Mouse (Mus musculus): ENCODE data around the gene Klkb1. TPM values are rescaled to one million over a fixed set of nuclear protein-coding genes. Genes with fewer than 3 reads are reported as not detected.

The Klkb1 gene
- polyA plus RNA-seq, 1 experiment from 2014 or later = not detected

DNA sequence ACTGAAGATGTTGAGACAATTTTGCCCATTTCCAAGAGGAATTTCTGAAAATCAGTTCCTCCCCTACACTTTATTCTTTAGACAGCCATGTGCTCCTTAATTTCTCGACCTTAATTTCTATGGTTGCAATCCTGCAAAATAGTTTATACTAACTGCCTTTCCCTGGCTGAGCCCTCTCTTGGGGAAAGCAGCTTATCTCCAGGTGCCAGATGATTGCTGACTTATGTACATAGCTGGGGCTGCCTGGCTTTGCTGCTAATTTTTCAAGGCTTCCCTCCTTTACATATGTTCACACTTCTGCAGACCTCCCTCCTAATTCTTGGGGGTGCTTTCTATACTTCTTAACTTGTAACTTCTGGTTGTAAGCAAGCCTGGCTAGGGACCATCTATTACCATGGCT, 26.3 kb upstream of the Klkb1 start:
- H3K4me1 ChIP-seq (replicated peaks) = no peaks in the 10 kb centered on the region
- no peak overlapping the region for H3K27ac ChIP-seq
- H3K9ac ChIP-seq (replicated peaks) = no peak overlapping the region
- no peaks in the 10 kb centered on the region for H3K27me3 ChIP-seq
- 84% methylated on average over 1 of the region's 1 CpGs for WGBS
- H3K9me3 ChIP-seq = no peaks in the 10 kb centered on the region
- H3K36me3 ChIP-seq = no peaks in the 10 kb centered on the region
- H3K4me2 ChIP-seq = no peak overlapping the region
- ATAC-seq (ENCODE audit: insufficient number of reproducible peaks, insufficient read depth, low FRiP score, low TSS enrichment, low read depth) = no peak
- no peak overlapping the region for H3K4me3 ChIP-seq (replicated peaks)

DNA sequence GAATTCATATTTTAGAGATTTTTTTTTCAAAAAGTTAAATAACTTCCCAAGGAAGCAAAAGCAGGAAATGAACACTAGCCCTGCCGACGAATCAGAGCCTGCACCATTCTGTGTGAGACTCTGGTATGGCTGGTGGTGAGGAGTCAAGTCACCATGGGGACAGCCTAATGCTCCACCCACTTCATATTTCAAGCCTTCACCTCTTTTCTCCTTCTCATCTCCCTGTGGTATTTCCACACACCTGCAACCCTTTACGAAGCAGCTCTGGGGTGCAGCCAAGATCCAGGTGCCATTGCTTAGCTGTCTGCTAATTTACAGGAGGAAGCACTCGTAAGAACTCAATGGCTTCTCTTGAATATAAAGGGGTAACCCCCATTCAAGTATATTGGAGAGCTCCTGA, 16.3 kb upstream of the Klkb1 start:
- no peak for ATAC-seq (ENCODE audit: insufficient number of reproducible peaks, insufficient read depth, low FRiP score, low TSS enrichment, low read depth)
- 77% methylated on average over 4 of the region's 4 CpGs for WGBS
- no peaks in the 10 kb centered on the region for H3K4me1 ChIP-seq (replicated peaks)

DNA sequence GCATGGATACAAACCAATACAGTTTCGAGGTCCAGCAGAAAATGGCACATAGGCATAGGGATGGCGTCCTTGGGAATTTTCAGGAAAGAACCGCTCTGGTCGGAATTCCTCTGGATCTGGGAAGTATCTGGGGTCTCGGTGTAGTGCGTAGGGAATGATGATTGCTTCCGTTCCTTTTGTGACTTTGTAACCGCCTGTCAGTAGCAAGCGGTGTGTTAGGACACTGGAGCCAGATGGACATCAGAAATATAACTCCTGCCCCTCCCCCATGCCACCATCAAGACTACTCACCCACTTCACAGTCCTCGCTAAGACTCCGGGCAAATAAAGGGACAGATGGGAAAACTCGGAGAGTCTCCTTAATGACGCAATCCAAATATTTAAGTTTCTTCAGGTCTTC, 13.7 kb upstream of the Klkb1 start, which contains the start of gene Gm45753:
Gene Gm45753 (minus strand): TSS at position 101 of the 400 bp plus-strand sequence.
- Histone ChIP-seq H3K36me3 (no peaks in the 10 kb centered on the region), H3K27me3 (no peaks in the 10 kb centered on the region), H3K9me3 (no peaks in the 10 kb centered on the region), H3K27ac (no peak within 1 kb of the TSS), H3K4me3 (replicated peaks) (no peak within 1 kb of the TSS), H3K4me1 (replicated peaks) (no peaks in the 10 kb centered on the region), H3K9ac (replicated peaks) (no peak within 1 kb of the TSS), H3K4me2 (no peak within 1 kb of the TSS)
- ATAC-seq (ENCODE audit: insufficient number of reproducible peaks, insufficient read depth, low FRiP score, low TSS enrichment, low read depth) = no peak
- WGBS = 90% methylated on average over 13 of the region's 13 CpGs

More for the DNA sequence above, 16.3 kb upstream of the Klkb1 start:
- Histone ChIP-seq H3K27ac (no peak overlapping the region), H3K4me3 (replicated peaks) (no peak overlapping the region), H3K9ac (replicated peaks) (no peak overlapping the region), H3K9me3 (no peaks in the 10 kb centered on the region), H3K27me3 (no peaks in the 10 kb centered on the region), H3K36me3 (no peaks in the 10 kb centered on the region), H3K4me2 (no peak overlapping the region)

DNA sequence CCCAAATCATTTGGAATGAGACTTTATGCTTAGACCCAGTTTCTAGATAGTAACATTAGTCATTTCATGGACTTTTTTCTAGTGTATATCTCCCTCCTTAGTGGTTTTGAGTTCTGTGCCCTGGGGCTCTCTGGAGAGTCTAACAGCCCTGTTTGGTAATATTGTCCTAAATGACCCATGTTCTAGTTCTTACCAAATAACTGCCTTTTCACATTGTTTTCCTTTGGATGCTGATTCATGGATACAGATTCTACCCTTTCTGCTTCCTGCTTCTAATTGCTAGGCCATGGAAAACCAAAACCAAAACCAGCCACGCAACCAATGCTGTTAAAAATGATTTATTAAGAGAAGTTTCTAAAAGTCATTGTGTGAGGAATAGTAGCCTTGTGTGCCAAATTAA, 10.8 kb upstream of the Klkb1 start:
- H3K4me1 ChIP-seq (replicated peaks) = 0 out of 2 replicates have a peak, but pooled peaks cover 6% of the 10 kb centered on the region
- no peak overlapping the region for H3K4me3 ChIP-seq (replicated peaks)
- no peak overlapping the region for H3K27ac ChIP-seq
- no peak overlapping the region for H3K9ac ChIP-seq (replicated peaks)
- H3K27me3 ChIP-seq = no peaks in the 10 kb centered on the region
- no peaks in the 10 kb centered on the region for H3K9me3 ChIP-seq
- no peaks in the 10 kb centered on the region for H3K36me3 ChIP-seq
- no peak overlapping the region for H3K4me2 ChIP-seq
- no peak for ATAC-seq (ENCODE audit: insufficient number of reproducible peaks, insufficient read depth, low FRiP score, low TSS enrichment, low read depth)
- 57% methylated on average over 1 of the region's 1 CpGs for WGBS

DNA sequence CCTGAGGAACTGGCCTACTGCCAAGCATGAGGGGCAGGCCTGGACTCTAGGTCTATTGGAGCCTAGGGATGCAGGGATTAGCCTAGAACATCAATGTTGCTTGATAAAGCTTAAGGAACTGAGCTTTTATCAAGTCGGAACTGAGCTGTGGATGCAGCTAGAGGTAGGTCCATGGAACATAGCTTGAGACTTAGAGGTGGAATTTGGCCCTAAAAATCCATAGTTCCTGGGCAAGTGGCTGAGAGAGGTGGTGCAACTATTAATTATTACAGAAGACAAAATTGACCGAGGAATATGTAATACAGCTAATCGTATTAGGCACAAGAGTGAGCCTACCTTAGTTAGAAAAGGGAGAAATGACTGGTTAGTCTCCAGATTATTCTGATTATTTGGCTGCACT, 9.7 kb upstream of the Klkb1 start:
- ATAC-seq (ENCODE audit: insufficient number of reproducible peaks, insufficient read depth, low FRiP score, low TSS enrichment, low read depth) = no peak
- Histone ChIP-seq H3K4me1 (replicated peaks) (0 out of 2 replicates have a peak, but pooled peaks cover 6% of the 10 kb centered on the region), H3K4me3 (replicated peaks) (no peak overlapping the region), H3K9ac (replicated peaks) (no peak overlapping the region), H3K36me3 (no peaks in the 10 kb centered on the region), H3K27ac (no peak overlapping the region), H3K4me2 (no peak overlapping the region), H3K27me3 (no peaks in the 10 kb centered on the region), H3K9me3 (no peaks in the 10 kb centered on the region)
- WGBS = 91% methylated on average over 3 of the region's 3 CpGs

DNA sequence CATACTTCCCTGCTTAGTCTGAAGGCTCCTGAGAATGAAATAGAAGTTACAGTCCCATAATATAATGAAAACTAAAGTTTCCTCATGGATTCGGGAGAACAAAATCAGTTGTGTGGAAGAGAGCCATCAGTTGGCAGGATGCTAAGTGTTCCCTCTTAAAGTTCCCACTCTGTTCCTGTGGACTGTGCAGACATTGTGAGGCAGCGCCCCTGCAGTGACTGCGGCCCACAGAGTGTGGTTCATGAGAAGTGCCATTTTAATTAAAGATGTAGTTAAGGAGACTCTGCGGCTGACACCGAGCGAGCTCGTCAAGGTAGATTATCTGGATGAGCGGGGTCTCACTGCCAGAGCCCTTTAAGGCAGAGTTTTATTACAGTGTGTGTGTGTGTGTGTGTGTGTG, 7.7 kb upstream of the Klkb1 start:
- H3K4me1 ChIP-seq (replicated peaks) = 0 out of 2 replicates have a peak, but pooled peaks cover 6% of the 10 kb centered on the region
- no peaks in the 10 kb centered on the region for H3K27me3 ChIP-seq
- H3K9me3 ChIP-seq = no peaks in the 10 kb centered on the region
- H3K36me3 ChIP-seq = no peaks in the 10 kb centered on the region
- 38% methylated on average over 8 of the region's 8 CpGs for WGBS
- no peak overlapping the region for H3K27ac ChIP-seq
- ATAC-seq (ENCODE audit: insufficient number of reproducible peaks, insufficient read depth, low FRiP score, low TSS enrichment, low read depth) = peak; percentile 26; the same call in 1 of the 2 replicates
- no peak overlapping the region for H3K9ac ChIP-seq (replicated peaks)
- no peak overlapping the region for H3K4me3 ChIP-seq (replicated peaks)
- no peak overlapping the region for H3K4me2 ChIP-seq

DNA sequence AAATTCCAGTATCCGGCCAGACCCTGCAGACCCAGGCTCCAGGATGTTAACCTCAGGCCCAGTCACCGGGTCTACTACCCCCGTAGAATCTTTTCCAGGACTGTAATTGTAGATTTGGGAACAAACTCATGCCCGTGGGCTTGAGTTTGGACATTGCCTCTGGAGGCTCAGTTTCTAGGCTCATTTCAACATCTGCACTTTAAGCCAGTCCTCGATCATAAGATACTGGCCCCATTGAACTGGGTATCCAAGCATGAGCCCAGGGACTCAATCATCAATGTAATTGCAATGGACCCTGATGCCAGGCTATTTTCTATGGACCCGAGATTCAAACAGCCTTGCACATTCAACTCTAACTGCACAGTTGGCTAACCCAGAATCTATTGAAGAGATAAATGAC, 617 bp upstream of the Klkb1 start:
- WGBS = 92% methylated on average over 6 of the region's 6 CpGs
- Histone ChIP-seq H3K4me1 (replicated peaks) (no peaks in the 10 kb centered on the region), H3K27ac (no peak overlapping the region), H3K36me3 (no peaks in the 10 kb centered on the region), H3K9ac (replicated peaks) (no peak overlapping the region), H3K27me3 (no peaks in the 10 kb centered on the region), H3K9me3 (no peaks in the 10 kb centered on the region), H3K4me3 (replicated peaks) (no peak overlapping the region), H3K4me2 (no peak overlapping the region)
- no peak for ATAC-seq (ENCODE audit: insufficient number of reproducible peaks, insufficient read depth, low FRiP score, low TSS enrichment, low read depth)

DNA sequence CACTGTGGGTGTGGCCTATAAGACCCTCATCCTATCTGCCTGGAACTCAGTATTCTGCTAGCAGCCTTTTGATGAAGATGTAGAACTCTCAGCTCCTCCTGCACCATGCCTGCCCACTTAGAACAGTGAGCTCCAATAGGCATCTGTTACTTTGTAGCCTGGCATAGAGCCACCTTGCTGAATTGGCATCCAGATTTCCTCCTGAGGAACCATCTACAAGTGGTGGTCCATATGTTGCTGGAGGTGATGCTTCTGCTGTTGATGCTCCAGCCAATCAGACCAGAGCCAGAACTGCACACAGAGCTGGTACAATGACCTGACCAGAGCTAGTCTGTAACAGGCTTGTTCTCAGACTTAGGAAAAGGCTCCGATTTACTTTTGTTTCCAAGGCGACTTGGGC, 2.9 kb downstream of the Klkb1 start:
- no peak overlapping the region for H3K27ac ChIP-seq
- H3K4me1 ChIP-seq (replicated peaks) = no peaks in the 10 kb centered on the region
- 90% methylated on average over 2 of the region's 2 CpGs for WGBS
- no peak for ATAC-seq (ENCODE audit: insufficient number of reproducible peaks, insufficient read depth, low FRiP score, low TSS enrichment, low read depth)
- no peaks in the 10 kb centered on the region for H3K36me3 ChIP-seq
- H3K9me3 ChIP-seq = no peaks in the 10 kb centered on the region
- H3K4me3 ChIP-seq (replicated peaks) = no peak overlapping the region
- H3K27me3 ChIP-seq = no peaks in the 10 kb centered on the region
- no peak overlapping the region for H3K4me2 ChIP-seq
- no peak overlapping the region for H3K9ac ChIP-seq (replicated peaks)

DNA sequence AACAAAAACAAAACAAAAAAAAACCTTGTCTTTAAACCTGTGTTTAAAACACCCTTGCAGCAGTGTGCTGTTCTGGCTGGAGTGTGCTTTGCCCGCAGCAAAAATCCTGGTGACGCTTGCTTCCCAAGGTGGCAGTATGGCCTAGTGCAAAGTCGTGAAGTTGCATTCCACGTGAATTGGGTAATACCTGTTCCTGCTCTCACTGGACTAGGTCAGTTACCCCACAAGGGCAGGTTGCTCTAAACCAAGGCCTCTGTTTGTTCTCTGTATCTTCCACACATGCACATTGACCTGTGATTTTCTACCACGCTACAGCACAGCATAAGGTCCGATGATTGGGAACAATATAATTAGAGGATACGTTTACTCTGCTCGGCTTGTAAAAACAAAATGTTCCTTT, 13.0 kb downstream of the Klkb1 start:
- ATAC-seq (ENCODE audit: insufficient number of reproducible peaks, insufficient read depth, low FRiP score, low TSS enrichment, low read depth) = no peak
- Histone ChIP-seq H3K36me3 (no peaks in the 10 kb centered on the region), H3K27ac (no peak overlapping the region), H3K9ac (replicated peaks) (no peak overlapping the region), H3K4me1 (replicated peaks) (peaks cover 7% of the 10 kb centered on the region; the same call in 1 of the 2 replicates), H3K4me2 (no peak overlapping the region), H3K4me3 (replicated peaks) (no peak overlapping the region), H3K9me3 (no peaks in the 10 kb centered on the region), H3K27me3 (no peaks in the 10 kb centered on the region)
- WGBS = 73% methylated on average over 8 of the region's 8 CpGs

DNA sequence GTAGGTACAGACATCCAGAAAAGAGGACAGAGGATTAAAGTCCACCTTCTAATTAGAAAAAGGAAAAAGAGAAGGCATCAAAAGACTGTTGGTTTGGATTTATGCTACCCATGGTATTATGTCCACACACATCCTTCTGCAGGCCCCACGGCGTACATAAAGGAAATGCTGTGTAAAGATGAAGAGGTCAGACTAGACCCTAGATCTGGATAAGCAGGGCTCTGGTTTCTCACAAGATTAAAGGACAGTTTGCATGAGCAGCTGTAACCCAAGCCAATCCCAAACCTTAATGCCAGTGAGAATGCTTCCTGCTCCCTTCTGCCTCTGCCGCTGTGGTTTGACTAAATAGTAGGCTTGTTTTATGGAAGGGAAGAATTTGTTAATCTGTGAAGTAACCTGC, 17.2 kb downstream of the Klkb1 start:
- no peaks in the 10 kb centered on the region for H3K27me3 ChIP-seq
- H3K36me3 ChIP-seq = no peaks in the 10 kb centered on the region
- no peak for ATAC-seq (ENCODE audit: insufficient number of reproducible peaks, insufficient read depth, low FRiP score, low TSS enrichment, low read depth)
- no peak overlapping the region for H3K27ac ChIP-seq
- 54% methylated on average over 3 of the region's 3 CpGs for WGBS
- H3K9ac ChIP-seq (replicated peaks) = no peak overlapping the region
- H3K4me1 ChIP-seq (replicated peaks) = peaks cover 7% of the 10 kb centered on the region; the same call in 1 of the 2 replicates
- H3K4me2 ChIP-seq = no peak overlapping the region
- no peaks in the 10 kb centered on the region for H3K9me3 ChIP-seq
- no peak overlapping the region for H3K4me3 ChIP-seq (replicated peaks)

DNA sequence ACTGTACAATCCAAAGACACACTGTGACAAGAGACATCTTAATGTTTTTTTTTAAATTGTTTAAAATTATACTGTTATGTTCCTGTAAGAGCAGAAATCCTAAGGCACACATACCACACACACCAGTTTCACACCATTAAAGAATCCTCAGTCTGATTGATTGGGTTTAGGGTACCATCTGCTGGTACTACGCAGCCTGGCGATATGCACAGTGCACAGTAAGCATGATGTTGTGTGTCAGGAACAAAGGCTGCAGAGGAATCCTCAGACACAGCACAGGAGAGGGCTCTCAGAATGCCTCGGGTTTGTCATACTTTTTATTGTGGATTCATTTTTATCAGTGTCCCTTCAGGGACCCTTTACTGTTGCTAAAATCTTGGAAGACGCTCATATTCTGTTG, 20.3 kb downstream of the Klkb1 start:
- Histone ChIP-seq H3K9ac (replicated peaks) (no peak overlapping the region), H3K4me2 (no peak overlapping the region), H3K9me3 (no peaks in the 10 kb centered on the region), H3K4me3 (replicated peaks) (no peak overlapping the region), H3K36me3 (no peaks in the 10 kb centered on the region), H3K4me1 (replicated peaks) (peaks cover 7% of the 10 kb centered on the region; the same call in 1 of the 2 replicates), H3K27ac (no peak overlapping the region), H3K27me3 (no peaks in the 10 kb centered on the region)
- whole genome bisulfite sequencing = 90% methylated on average over 4 of the region's 4 CpGs
- no peak for ATAC-seq (ENCODE audit: insufficient number of reproducible peaks, insufficient read depth, low FRiP score, low TSS enrichment, low read depth)

DNA sequence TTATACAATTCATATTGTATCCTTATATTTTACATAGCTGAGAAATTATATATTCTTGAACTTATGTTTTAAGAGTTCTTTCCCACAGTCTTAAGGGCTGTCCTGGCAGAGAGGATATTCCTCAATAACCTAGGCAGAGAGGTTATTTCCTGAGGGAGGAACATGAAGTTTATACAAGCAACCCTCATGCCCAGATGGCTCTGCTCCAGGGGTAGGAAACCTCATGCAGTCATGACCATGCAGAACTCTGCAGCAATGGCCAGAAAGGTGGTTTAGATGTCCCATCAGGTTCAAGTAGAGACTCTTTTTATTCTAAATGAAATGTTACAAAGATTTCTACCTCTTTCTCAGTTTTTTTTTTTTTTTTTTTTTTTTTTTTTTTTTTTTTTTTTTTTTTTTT, 25.6 kb downstream of the Klkb1 start:
- ATAC-seq (ENCODE audit: insufficient number of reproducible peaks, insufficient read depth, low FRiP score, low TSS enrichment, low read depth) = no peak
- Histone ChIP-seq H3K9ac (replicated peaks) (no peak overlapping the region), H3K27me3 (no peaks in the 10 kb centered on the region), H3K9me3 (peaks cover 10% of the 10 kb centered on the region; the same call in 1 of the 2 replicates), H3K36me3 (no peaks in the 10 kb centered on the region), H3K4me1 (replicated peaks) (no peaks in the 10 kb centered on the region), H3K27ac (no peak overlapping the region), H3K4me3 (replicated peaks) (no peak overlapping the region), H3K4me2 (no peak overlapping the region)

Data from limb, embryonic 12.5 days (tissue).